Mouse (Mus musculus) liver, embryonic 14 days (tissue): ENCODE measurements around the gene Hsf5. TPM values are rescaled to one million over a fixed set of nuclear protein-coding genes. Genes with fewer than 3 reads are reported as not detected.

ENCODE experiments used
- polyA plus RNA-seq: library from polyadenylated mRNA; depleted of rRNA; stranded (reverse); fragments of >200 nt; gene quantifications from 2 replicates; pipeline ENCODE4 v1.2.3, GENCODE M21; 2012; rRNA removed

Hsf5 gene
- 0.02 TPM in 2 replicates for polyA plus RNA-seq

GRCm38 (mm10) chr11:87616790-87617474 lies at the start of gene Hsf5:
Gene Hsf5 (plus strand): TSS chr11:87617164.

GRCm38 (mm10) chr11:87568255-87568953 lies 48.6 kb upstream of the Hsf5 start, which contains the start of gene Sept4:
Gene Sept4 (plus strand): TSS chr11:87568903.

DNA sequence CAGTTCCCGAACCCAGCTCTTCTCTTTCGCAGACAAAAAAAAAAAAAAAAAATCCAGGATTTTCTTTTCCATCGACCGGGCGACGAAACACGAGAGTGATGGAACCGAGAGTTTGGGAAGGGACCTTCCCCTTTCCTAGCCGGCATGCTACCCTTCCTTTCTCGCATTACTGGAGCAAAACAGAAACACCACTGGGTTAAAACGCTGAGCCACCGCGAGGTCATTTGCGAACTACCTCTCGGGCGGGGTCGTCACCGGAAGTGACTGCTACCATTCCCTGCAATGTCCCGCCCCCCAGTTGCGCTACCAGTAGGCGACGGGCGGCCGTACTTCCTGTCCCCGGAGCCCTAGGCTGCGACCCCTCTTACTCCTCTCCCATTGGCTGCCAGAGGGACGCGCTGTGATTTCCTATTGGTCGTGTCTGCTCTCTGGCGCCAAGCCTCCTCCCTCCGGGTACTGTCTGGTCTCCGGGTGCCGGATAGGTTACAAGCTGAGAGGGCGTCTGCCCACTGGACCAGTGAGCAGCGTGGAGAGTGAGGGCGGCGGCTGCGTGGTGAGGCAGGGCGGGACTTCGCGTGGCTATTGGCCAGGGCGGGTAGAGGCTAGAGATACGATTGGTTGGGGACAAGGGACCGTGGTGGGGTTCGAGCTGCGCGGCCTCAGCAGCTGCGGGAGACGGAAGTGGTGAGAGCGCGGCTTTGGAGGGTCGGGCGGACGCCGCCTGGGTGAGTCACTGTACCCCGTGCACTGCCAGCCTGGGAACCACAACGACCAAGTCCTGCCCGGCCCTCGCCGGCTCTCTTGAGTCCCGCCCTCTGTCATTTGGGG lies 25.2 kb upstream of the Hsf5 start, which contains the start of gene Mtmr4:
Gene Mtmr4, plus strand, starts transcription at position 637 of the 828 bp plus-strand sequence.

GRCm38 (mm10) chr11:87662407-87662806 lies 45.4 kb downstream of the Hsf5 start, which contains the start of gene Rnf43:
Gene Rnf43 (plus strand): TSS chr11:87662722.

Other genes with a start within 250 kb of the Hsf5 start
- 4.2 TPM in 2 replicates for gene Rad51c, start 212.2 kb upstream of the Hsf5 start, polyA plus RNA-seq
- 0.12 and 0.20 TPM in 2 replicates for gene Tex14, start 212.1 kb upstream of the Hsf5 start, polyA plus RNA-seq
- gene Gm11492, start 50.5 kb upstream of the Hsf5 start, polyA plus RNA-seq, result not detected in 2 replicates
- 7.6 and 8.3 TPM in 2 replicates for gene Sept4, start 48.3 kb upstream of the Hsf5 start, polyA plus RNA-seq
- gene Mtmr4, start 25.0 kb upstream of the Hsf5 start, polyA plus RNA-seq, result 6.2 and 6.8 TPM in 2 replicates
- gene Rnf43, start 45.6 kb downstream of the Hsf5 start, polyA plus RNA-seq, result 3.4 and 4.6 TPM in 2 replicates
- 113 and 125 TPM in 2 replicates for gene Supt4a, start 120.4 kb downstream of the Hsf5 start, polyA plus RNA-seq
- gene Tspoap1, start 143.4 kb downstream of the Hsf5 start, polyA plus RNA-seq, result 5.5 TPM in 2 replicates
- gene Mpo, start 176.4 kb downstream of the Hsf5 start, polyA plus RNA-seq, result 132 and 166 TPM in 2 replicates
- not detected in 2 replicates for gene Lpo, start 211.1 kb downstream of the Hsf5 start, polyA plus RNA-seq
- gene Mks1, start 236.1 kb downstream of the Hsf5 start, polyA plus RNA-seq, result 2.0 and 2.1 TPM in 2 replicates